Mouse (Mus musculus): ENCODE results near the gene Prss46.

The Prss46 gene

GRCm38 (mm10) chr9:110858967-110859596 lies 14.8 kb downstream of the Prss46 start:
- no peak for DNase-seq (ENCODE audit: low read depth, low spot score)

GRCm38 (mm10) chr9:110871030-110871429 lies 26.7 kb downstream of the Prss46 start:
- peak; percentile 71 for DNase-seq (ENCODE audit: low read depth, low spot score)

- no peak for DNase-seq (ENCODE audit: low read depth, low spot score)
These were observed 29.7 kb downstream of the Prss46 start for GRCm38 (mm10) chr9:110873681-110874659.

- no peak for DNase-seq (ENCODE audit: low read depth, low spot score)
These were observed 30.4 kb downstream of the Prss46 start for GRCm38 (mm10) chr9:110874660-110875191.

- DNase-seq (ENCODE audit: low read depth, low spot score), result no peak
These were observed 31.0 kb downstream of the Prss46 start for GRCm38 (mm10) chr9:110875288-110875695.

GRCm38 (mm10) chr9:110877353-110877752 lies 33.0 kb downstream of the Prss46 start:
- DNase-seq (ENCODE audit: low read depth, low spot score), result no peak

- no peak for DNase-seq (ENCODE audit: low read depth, low spot score)
These were observed 33.6 kb downstream of the Prss46 start for GRCm38 (mm10) chr9:110877888-110878287.

DNA sequence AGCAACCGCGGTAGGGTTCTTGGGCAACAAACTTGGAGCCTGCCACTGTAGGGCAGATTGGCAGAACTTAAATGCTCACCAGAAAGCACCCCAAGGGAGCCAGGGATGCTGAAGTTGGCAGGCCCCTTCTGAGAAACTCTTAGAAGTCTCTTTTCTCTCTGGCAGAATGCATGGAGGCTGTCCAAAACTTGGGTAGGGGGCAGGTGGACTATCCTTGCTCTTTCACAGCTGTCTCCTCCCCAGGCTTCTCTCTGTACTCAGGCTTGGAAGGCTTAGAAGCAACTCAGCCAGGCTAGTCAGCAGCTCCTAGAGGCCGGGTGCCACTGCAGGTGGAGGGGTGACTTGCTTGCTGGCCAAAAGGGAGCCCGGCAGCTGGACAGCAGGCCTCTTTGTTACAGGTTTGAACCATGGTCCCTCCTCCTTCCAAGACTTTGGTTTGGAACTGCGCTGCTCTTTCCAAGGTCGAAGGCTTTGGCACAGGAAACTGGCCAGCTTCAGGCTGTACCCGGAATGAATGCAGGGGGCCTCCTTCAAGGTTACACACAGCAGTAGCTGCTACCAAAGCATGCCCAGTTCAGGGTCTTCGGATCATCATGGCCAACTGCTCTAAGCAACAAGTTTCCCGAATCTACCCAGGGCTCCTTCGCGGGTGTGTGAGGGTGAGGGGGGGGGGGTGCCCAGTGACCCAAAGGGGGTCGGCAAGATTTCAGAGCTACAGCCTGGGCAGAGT lies 35.0 kb downstream of the Prss46 start, which contains the start of gene Als2cl:
Gene Als2cl (plus strand): TSS at position 680 of the 730 bp plus-strand sequence.
- no peak for DNase-seq (ENCODE audit: low read depth, low spot score)

DNA sequence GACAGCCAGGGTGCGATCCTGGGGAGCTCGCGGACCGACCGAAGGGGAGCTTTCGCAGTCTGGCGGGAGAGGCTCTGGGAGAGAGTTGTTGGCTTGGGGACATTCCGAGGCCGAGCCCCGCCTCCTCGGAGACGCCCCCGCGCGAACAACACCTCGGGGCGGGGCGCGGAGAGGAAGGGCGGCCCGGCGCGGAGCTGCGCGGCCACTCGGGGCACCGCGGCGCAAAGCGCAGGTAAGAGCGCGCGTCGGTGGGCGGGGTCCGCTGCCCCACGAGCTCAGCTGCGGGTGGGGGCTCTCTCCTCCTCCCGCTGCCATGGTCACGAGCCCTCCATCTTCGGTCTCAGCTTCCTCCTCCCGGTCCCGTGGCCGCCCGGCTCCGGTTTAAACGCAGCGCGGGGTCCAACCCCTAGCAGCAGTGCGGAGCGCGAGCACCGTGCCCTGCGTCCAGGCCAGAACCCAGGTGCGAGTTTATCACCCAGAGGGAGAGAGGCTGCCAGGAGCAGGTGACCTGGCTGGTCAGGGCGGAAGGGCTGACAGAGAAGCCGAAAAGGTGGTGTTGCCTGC lies 35.8 kb downstream of the Prss46 start, which contains the start of gene Tmie:
Gene Tmie (minus strand): TSS at position 116 of the 564 bp plus-strand sequence.
- peak; percentile 64 for DNase-seq (ENCODE audit: low read depth, low spot score)

DNA sequence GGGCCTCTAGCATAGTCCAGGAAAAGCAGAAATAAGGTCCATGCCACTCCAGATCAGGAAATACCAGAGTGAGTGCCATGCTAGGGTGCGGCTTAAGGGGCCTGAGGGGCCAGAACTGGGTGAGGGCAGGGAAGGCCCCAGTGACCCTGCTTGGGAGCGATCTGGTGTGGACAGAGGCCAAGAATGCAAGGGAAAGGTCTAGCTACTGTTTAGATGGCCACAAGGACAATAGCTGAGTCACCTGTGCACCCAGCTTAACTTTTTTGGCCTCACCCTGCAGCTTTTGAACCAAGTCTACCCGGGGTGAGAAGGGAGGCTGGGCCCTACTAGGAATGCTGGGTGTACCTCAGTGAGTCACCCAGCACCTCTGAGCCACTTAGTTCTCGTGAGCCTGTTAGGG lies 36.5 kb downstream of the Prss46 start:
- no peak for DNase-seq (ENCODE audit: low read depth, low spot score)

DNA sequence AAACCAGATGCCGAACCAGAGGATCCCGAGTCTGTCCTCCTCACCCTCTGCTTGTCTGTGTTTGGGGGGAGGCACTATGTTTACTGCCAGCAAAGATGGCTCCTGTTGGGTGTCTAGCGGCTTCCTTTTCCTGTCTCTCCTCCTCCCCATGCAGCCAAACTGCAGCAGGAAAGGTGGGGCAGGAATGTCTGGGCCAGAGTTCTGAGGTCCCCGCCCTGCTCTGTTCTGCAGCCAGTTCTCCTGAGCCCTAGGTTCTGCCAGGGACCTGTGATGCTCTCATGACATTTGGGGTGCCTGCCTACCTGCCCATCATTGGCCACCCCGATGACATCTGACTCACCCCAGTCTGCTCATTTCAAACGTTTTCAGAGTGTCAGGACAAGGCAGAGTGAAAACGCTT lies 37.6 kb downstream of the Prss46 start:
- DNase-seq (ENCODE audit: low read depth, low spot score), result no peak

DNA sequence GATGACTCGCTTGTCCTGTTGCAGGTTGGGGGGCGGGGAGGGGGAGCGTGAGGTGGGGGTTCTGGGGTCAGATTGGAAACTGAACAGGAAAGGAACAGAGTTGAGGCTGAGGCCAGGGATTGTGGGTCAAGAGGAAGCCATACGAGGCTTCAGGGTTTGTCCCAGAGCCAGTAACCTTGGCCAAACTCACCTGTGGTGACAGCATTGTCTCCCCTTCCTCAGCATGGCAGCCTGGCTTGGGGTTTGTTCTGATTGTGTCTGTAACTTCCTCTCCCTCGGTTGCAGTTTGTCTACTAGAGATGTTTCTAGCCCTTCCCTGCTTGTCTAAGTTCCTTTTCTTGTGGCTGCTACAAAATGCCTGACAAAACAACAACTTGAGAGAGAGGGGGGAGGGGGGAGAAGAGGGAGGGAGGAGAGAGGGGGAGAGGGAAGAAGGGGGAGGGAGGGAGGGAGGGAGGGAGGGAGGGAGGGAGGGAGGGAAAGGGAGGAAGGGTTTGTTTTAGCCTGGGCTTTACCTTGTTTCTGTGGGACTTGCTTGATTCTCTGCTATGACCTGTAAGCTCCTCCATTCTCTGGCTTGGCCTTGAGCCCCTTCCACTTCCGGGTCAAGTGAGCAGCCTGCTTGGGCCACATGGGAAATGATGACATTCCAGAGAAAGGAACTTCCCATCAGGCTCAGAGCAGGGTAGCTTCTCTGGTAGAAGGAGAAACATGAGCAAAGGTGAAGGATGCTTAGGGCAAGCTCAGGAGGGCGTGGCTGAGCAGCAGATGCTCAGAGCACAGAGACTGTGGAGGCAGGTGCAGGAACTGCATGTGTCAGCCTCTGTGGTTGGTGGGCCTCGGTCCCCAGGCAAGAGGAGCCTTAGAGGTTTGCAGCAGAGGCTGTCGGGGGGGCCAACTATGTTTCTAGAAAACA lies 43.3 kb downstream of the Prss46 start:
- peak; percentile 75 for DNase-seq (ENCODE audit: low read depth, low spot score)

GRCm38 (mm10) chr9:110888935-110889334 lies 44.6 kb downstream of the Prss46 start:
- no peak for DNase-seq (ENCODE audit: low read depth, low spot score)

GRCm38 (mm10) chr9:110890026-110890783 lies 45.9 kb downstream of the Prss46 start:
- DNase-seq (ENCODE audit: low read depth, low spot score), result peak; percentile 46

GRCm38 (mm10) chr9:110891077-110891828 lies 46.9 kb downstream of the Prss46 start:
- DNase-seq (ENCODE audit: low read depth, low spot score), result no peak

- no peak for DNase-seq (ENCODE audit: low read depth, low spot score)
These were observed 48.2 kb downstream of the Prss46 start for GRCm38 (mm10) chr9:110892552-110892951.

- DNase-seq (ENCODE audit: low read depth, low spot score), result no peak
These were observed 49.1 kb downstream of the Prss46 start for GRCm38 (mm10) chr9:110893429-110893828.

DNA sequence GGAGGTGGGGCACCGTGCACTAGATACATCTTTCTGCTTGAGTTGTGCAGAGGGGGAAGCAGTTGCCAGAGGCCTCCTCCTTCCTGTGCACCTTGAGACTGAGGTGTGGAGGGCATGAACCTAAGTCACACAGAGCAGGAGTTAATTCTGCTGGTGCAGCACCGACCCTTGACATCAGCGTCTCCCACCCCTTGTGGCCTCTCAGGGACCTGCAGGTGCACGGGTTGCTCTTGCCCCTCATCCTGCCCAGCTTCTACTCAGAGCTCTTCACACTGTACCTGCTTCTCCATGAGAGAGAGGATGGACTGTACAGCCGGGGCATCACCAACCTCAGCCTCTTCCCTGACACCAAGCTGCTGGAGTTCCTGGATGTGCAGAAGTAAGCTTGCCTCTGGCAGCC lies 51.2 kb downstream of the Prss46 start:
- DNase-seq (ENCODE audit: low read depth, low spot score), result no peak

GRCm38 (mm10) chr9:110895994-110896393 lies 51.7 kb downstream of the Prss46 start:
- DNase-seq (ENCODE audit: low read depth, low spot score), result no peak

All from ES-CJ7 (cell line).